21 mouse cellular contexts compared by ENCODE assay signal in genomic region chr9:87894596-87894995, GRCm38 (mm10).
"Had no signal": no experiment of that assay in that cellular context is flagged by ENCODE, and none has a peak within 500 bp of the region (broad histone marks: within the 10 kb centered on the region; RNA-seq: fewer than 3 reads in every experiment).

No protein-coding gene starts in this region.

- H3K9me3 ChIP-seq: limb, embryonic 15.5 days; neural tube, embryonic 12.5 days; neural tube, embryonic 15.5 days had no signal

- H3K9ac ChIP-seq: limb, embryonic 12.5 days; limb, embryonic 15.5 days; liver, embryonic 14.5 days; liver, postnatal 0 days; lung, embryonic 14.5 days; neural tube, embryonic 12.5 days; neural tube, embryonic 15.5 days had no signal

- ATAC-seq: liver, postnatal 0 days; lung, postnatal 0 days had no signal

- H3K36me3 ChIP-seq: limb, embryonic 12.5 days; limb, embryonic 15.5 days; neural tube, embryonic 12.5 days; neural tube, embryonic 15.5 days had no signal

- DNase-seq: kidney, adult 18-20 months; kidney, adult 9 months; kidney, postnatal 36 days; layer of hippocampus, postnatal 36 days; left cerebral cortex, postnatal 4 days; liver, postnatal 0 days; right cerebral cortex, adult 18-20 months; right cerebral cortex, postnatal 14 days; right cerebral cortex, postnatal 4 days; thymus, adult 18-20 months; thymus, postnatal 36 days had no signal

- H3K4me2 ChIP-seq: limb, embryonic 12.5 days; limb, embryonic 15.5 days; liver, embryonic 11.5 days; lung, embryonic 14.5 days; neural tube, embryonic 12.5 days; neural tube, embryonic 15.5 days had no signal

- H3K4me3 ChIP-seq: left cerebral cortex, adult 2 months; limb, embryonic 12.5 days; limb, embryonic 15.5 days; neural tube, embryonic 12.5 days; neural tube, embryonic 15.5 days had no signal

- H3K27ac ChIP-seq: left cerebral cortex, adult 2 months; limb, embryonic 12.5 days; limb, embryonic 15.5 days; liver, embryonic 14.5 days; macrophage; neural tube, embryonic 12.5 days; neural tube, embryonic 15.5 days had no signal

- H3K4me1 ChIP-seq: neural tube, embryonic 15.5 days had no signal

- H3K27me3 ChIP-seq: limb, embryonic 12.5 days; limb, embryonic 15.5 days; neural tube, embryonic 12.5 days; neural tube, embryonic 15.5 days had no signal
